Mouse (Mus musculus) G1E (cell line): ENCODE data around the gene Smg6.

Source experiments
- CTCF ChIP-seq: IDR thresholded peaks from 2 replicates; pipeline ENCODE4 v1.5.1; 2012; ENCODE audit warnings: low read depth, low read length, inconsistent platforms, mixed read lengths
- GATA1 ChIP-seq: IDR thresholded peaks from 2 replicates; pipeline ENCODE4 v1.6.1; 2012; ENCODE audit warnings: borderline replicate concordance, low read length, inconsistent platforms, mixed read lengths
- TAL1 ChIP-seq: conservative IDR thresholded peaks from 2 replicates; pipeline ENCODE4 v1.6.1; 2012; ENCODE audit warnings: low read depth, low read length, inconsistent platforms, mixed read lengths

- TF ChIP-seq CTCF (no peak), GATA1 (no peak), TAL1 (no peak)
Observed at GRCm38 (mm10) chr11:75190905-75191441, 265.4 kb downstream of the Smg6 start, which contains the start of gene Dph1.
